Mouse (Mus musculus): Measurements from ENCODE around the gene Gigyf1. TPM values are rescaled to one million over a fixed set of nuclear protein-coding genes. Genes with fewer than 3 reads are reported as not detected.
A peak's percentile ranks its signal among the peaks of the same experiment; 100 is the strongest.

The Gigyf1 gene
- polyA plus RNA-seq, 1 experiment from 2014 or later = 9.0 TPM

GRCm38 (mm10) chr5:137487616-137488015 is 30.7 kb upstream of the Gigyf1 start:
- Histone ChIP-seq H3K4me2 (no peak overlapping the region), H3K27me3 (replicated peaks; ENCODE audit: control insufficient read depth, insufficient read depth, low read length) (peaks cover 28% of the 10 kb centered on the region), H3K4me3 (ENCODE audit: low read depth, low read length) (no peak overlapping the region), H3K36me3 (ENCODE audit: control insufficient read depth, insufficient read depth, low read length) (no peaks in the 10 kb centered on the region), H3K4me1 (replicated peaks; ENCODE audit: control insufficient read depth, insufficient read depth, low read length) (no peaks in the 10 kb centered on the region), H3K9ac (ENCODE audit: low read depth, low read length) (no peak overlapping the region), H3K9me3 (ENCODE audit: control insufficient read depth, low read length) (no peaks in the 10 kb centered on the region), H3K27ac (ENCODE audit: low read depth, low read length) (no peak overlapping the region)
- WGBS = 85% methylated on average over 7 of the region's 7 CpGs
- no peak for ATAC-seq (replicated peaks; ENCODE audit: low FRiP score)
- no peak for DNase-seq (ENCODE audit: low spot score)

- no peak overlapping the region for H3K27ac ChIP-seq (ENCODE audit: low read depth, low read length)
- H3K4me3 ChIP-seq (ENCODE audit: low read depth, low read length) = no peak overlapping the region
- H3K9me3 ChIP-seq (ENCODE audit: control insufficient read depth, low read length) = no peaks in the 10 kb centered on the region
- WGBS = 53% methylated on average over 4 of the region's 4 CpGs
- DNase-seq (ENCODE audit: low spot score) = no peak
- no peaks in the 10 kb centered on the region for H3K36me3 ChIP-seq (ENCODE audit: control insufficient read depth, insufficient read depth, low read length)
- no peak overlapping the region for H3K9ac ChIP-seq (ENCODE audit: low read depth, low read length)
- no peak for ATAC-seq (replicated peaks; ENCODE audit: low FRiP score)
- H3K27me3 ChIP-seq (replicated peaks; ENCODE audit: control insufficient read depth, insufficient read depth, low read length) = peaks cover 4% of the 10 kb centered on the region; the same call in 1 of the 2 replicates
- no peaks in the 10 kb centered on the region for H3K4me1 ChIP-seq (replicated peaks; ENCODE audit: control insufficient read depth, insufficient read depth, low read length)
- no peak overlapping the region for H3K4me2 ChIP-seq
Observed at GRCm38 (mm10) chr5:137491559-137491958, 26.8 kb upstream of the Gigyf1 start.

- DNase-seq (ENCODE audit: low spot score) (no peak), ATAC-seq (replicated peaks; ENCODE audit: low FRiP score) (no peak)
- Histone ChIP-seq H3K4me2 (no peak overlapping the region), H3K27ac (ENCODE audit: low read depth, low read length) (no peak overlapping the region), H3K4me1 (replicated peaks; ENCODE audit: control insufficient read depth, insufficient read depth, low read length) (no peaks in the 10 kb centered on the region), H3K27me3 (replicated peaks; ENCODE audit: control insufficient read depth, insufficient read depth, low read length) (no peaks in the 10 kb centered on the region), H3K9ac (ENCODE audit: low read depth, low read length) (no peak overlapping the region), H3K36me3 (ENCODE audit: control insufficient read depth, insufficient read depth, low read length) (no peaks in the 10 kb centered on the region), H3K4me3 (ENCODE audit: low read depth, low read length) (no peak overlapping the region), H3K9me3 (ENCODE audit: control insufficient read depth, low read length) (no peaks in the 10 kb centered on the region)
- WGBS = 76% methylated on average over 13 of the region's 13 CpGs
Observed at GRCm38 (mm10) chr5:137493831-137494230, 24.5 kb upstream of the Gigyf1 start.

- DNase-seq (ENCODE audit: low spot score) (no peak), ATAC-seq (replicated peaks; ENCODE audit: low FRiP score) (no peak)
- H3K27me3 ChIP-seq (replicated peaks; ENCODE audit: control insufficient read depth, insufficient read depth, low read length) = no peaks in the 10 kb centered on the region
- H3K4me1 ChIP-seq (replicated peaks; ENCODE audit: control insufficient read depth, insufficient read depth, low read length) = peaks cover 15% of the 10 kb centered on the region
- H3K4me3 ChIP-seq (ENCODE audit: low read depth, low read length) = no peak overlapping the region
- no peak overlapping the region for H3K9ac ChIP-seq (ENCODE audit: low read depth, low read length)
- no peak overlapping the region for H3K27ac ChIP-seq (ENCODE audit: low read depth, low read length)
- H3K36me3 ChIP-seq (ENCODE audit: control insufficient read depth, insufficient read depth, low read length) = 0 out of 2 replicates have a peak, but pooled peaks cover 3% of the 10 kb centered on the region
- no peaks in the 10 kb centered on the region for H3K9me3 ChIP-seq (ENCODE audit: control insufficient read depth, low read length)
- 87% methylated on average over 7 of the region's 7 CpGs for WGBS
- no peak overlapping the region for H3K4me2 ChIP-seq
Observed at GRCm38 (mm10) chr5:137500186-137500585, 18.2 kb upstream of the Gigyf1 start.

- H3K36me3 ChIP-seq (ENCODE audit: control insufficient read depth, insufficient read depth, low read length) = 0 out of 2 replicates have a peak, but pooled peaks cover 3% of the 10 kb centered on the region
- 3% methylated on average over 64 of the region's 64 CpGs for WGBS
- H3K27me3 ChIP-seq (replicated peaks; ENCODE audit: control insufficient read depth, insufficient read depth, low read length) = no peaks in the 10 kb centered on the region
- DNase-seq (ENCODE audit: low spot score) (peak; percentile 100), ATAC-seq (replicated peaks; ENCODE audit: low FRiP score) (peak; percentile 95)
- H3K4me3 ChIP-seq (ENCODE audit: low read depth, low read length) = peak within 1 kb of the TSS; percentile 58
- no peaks in the 10 kb centered on the region for H3K9me3 ChIP-seq (ENCODE audit: control insufficient read depth, low read length)
- H3K4me1 ChIP-seq (replicated peaks; ENCODE audit: control insufficient read depth, insufficient read depth, low read length) = peaks cover 15% of the 10 kb centered on the region
- peak within 1 kb of the TSS; percentile 82 for H3K4me2 ChIP-seq
- H3K27ac ChIP-seq (ENCODE audit: low read depth, low read length) = peak within 1 kb of the TSS; percentile 96
- peak within 1 kb of the TSS; percentile 68 for H3K9ac ChIP-seq (ENCODE audit: low read depth, low read length)
Observed at GRCm38 (mm10) chr5:137501709-137502666, 16.4 kb upstream of the Gigyf1 start, which contains the start of gene Pop7. Pop7 (minus strand) TSS chr5:137502518.

GRCm38 (mm10) chr5:137502667-137503110 is 15.7 kb upstream of the Gigyf1 start:
- Histone ChIP-seq H3K4me3 (ENCODE audit: low read depth, low read length) (peak overlapping the region; percentile 58), H3K9me3 (ENCODE audit: control insufficient read depth, low read length) (no peaks in the 10 kb centered on the region), H3K27ac (ENCODE audit: low read depth, low read length) (peak overlapping the region; percentile 96), H3K36me3 (ENCODE audit: control insufficient read depth, insufficient read depth, low read length) (0 out of 2 replicates have a peak, but pooled peaks cover 3% of the 10 kb centered on the region), H3K4me1 (replicated peaks; ENCODE audit: control insufficient read depth, insufficient read depth, low read length) (peaks cover 15% of the 10 kb centered on the region), H3K4me2 (peak overlapping the region; percentile 82), H3K27me3 (replicated peaks; ENCODE audit: control insufficient read depth, insufficient read depth, low read length) (no peaks in the 10 kb centered on the region), H3K9ac (ENCODE audit: low read depth, low read length) (peak overlapping the region; percentile 68)
- DNase-seq (ENCODE audit: low spot score) (no peak), ATAC-seq (replicated peaks; ENCODE audit: low FRiP score) (peak; percentile 86)
- WGBS = under 1% methylated on average over 30 of the region's 30 CpGs

GRCm38 (mm10) chr5:137504041-137504440 is 14.3 kb upstream of the Gigyf1 start:
- H3K4me2 ChIP-seq = no peak overlapping the region; the same call in 1 of the 2 replicates

GRCm38 (mm10) chr5:137510014-137510501 is 8.3 kb upstream of the Gigyf1 start:
- WGBS = 2% methylated on average over 43 of the region's 52 CpGs
- ATAC-seq (replicated peaks; ENCODE audit: low FRiP score) = peak; percentile 72
- peak; percentile 86 for DNase-seq (ENCODE audit: low spot score)
- Histone ChIP-seq H3K27ac (ENCODE audit: low read depth, low read length) (peak overlapping the region; percentile 85), H3K4me1 (replicated peaks; ENCODE audit: control insufficient read depth, insufficient read depth, low read length) (peaks cover 25% of the 10 kb centered on the region), H3K4me3 (ENCODE audit: low read depth, low read length) (peak overlapping the region; percentile 99), H3K9me3 (ENCODE audit: control insufficient read depth, low read length) (no peaks in the 10 kb centered on the region), H3K4me2 (peak overlapping the region; percentile 95), H3K36me3 (ENCODE audit: control insufficient read depth, insufficient read depth, low read length) (no peaks in the 10 kb centered on the region), H3K9ac (ENCODE audit: low read depth, low read length) (peak overlapping the region; percentile 99), H3K27me3 (replicated peaks; ENCODE audit: control insufficient read depth, insufficient read depth, low read length) (no peaks in the 10 kb centered on the region)

More at GRCm38 (mm10) chr5:137504041-137504440, 14.3 kb upstream of the Gigyf1 start:
- Histone ChIP-seq H3K27ac (ENCODE audit: low read depth, low read length) (peak overlapping the region; percentile 16; the same call in 1 of the 2 replicates), H3K4me3 (ENCODE audit: low read depth, low read length) (no peak overlapping the region), H3K9ac (ENCODE audit: low read depth, low read length) (no peak overlapping the region), H3K4me1 (replicated peaks; ENCODE audit: control insufficient read depth, insufficient read depth, low read length) (peaks cover 15% of the 10 kb centered on the region), H3K36me3 (ENCODE audit: control insufficient read depth, insufficient read depth, low read length) (0 out of 2 replicates have a peak, but pooled peaks cover 3% of the 10 kb centered on the region), H3K9me3 (ENCODE audit: control insufficient read depth, low read length) (no peaks in the 10 kb centered on the region), H3K27me3 (replicated peaks; ENCODE audit: control insufficient read depth, insufficient read depth, low read length) (no peaks in the 10 kb centered on the region)
- DNase-seq (ENCODE audit: low spot score) (no peak), ATAC-seq (replicated peaks; ENCODE audit: low FRiP score) (no peak)
- WGBS = 79% methylated on average over 6 of the region's 6 CpGs

All from liver, embryonic 11.5 days (tissue).